Mouse (Mus musculus): ENCODE measurements at regions not wholly inside any gene's neighbourhood (a gene's known extent, or its start where the extent isn't known, plus 50 kb on each side); places are given as distances from the start of the nearest gene placed in this dataset.

GRCm38 (mm10) chr14:105805362-105805761 lies 91.3 kb downstream of the Spry2 start:
- TF ChIP-seq CTCF (IDR thresholded peaks at IDR 0.05; ENCODE audit: borderline replicate concordance, extremely low read depth, insufficient read depth, insufficient read length): no peak
- TF ChIP-seq POLR2A (IDR thresholded peaks at IDR 0.05; ENCODE audit: borderline replicate concordance, extremely low read depth, insufficient read depth, insufficient read length, poor library complexity, severe bottlenecking): no peak

Measured in brain, embryonic 14.5 days (tissue).